Mouse (Mus musculus): ENCODE measurements around the gene Dgke. TPM values are rescaled to one million over a fixed set of nuclear protein-coding genes. Genes with fewer than 3 reads are reported as not detected.

Dgke gene
- total RNA-seq, 2 experiments from 2014 or later = 0.84 to 1.8 TPM

GRCm38 (mm10) chr11:88986616-88987015, 80.0 kb downstream of the Dgke start:
- ATAC-seq (replicated peaks; ENCODE audit: low FRiP score, poor library complexity, severe bottlenecking) = no peak

Other genes starting within 250 kb of the Dgke start
- 0.42 TPM in 1 of 2 replicates, not detected in the other for gene Akap1, start 202.3 kb downstream of the Dgke start, total RNA-seq (2015; ENCODE audit: low replicate concordance)
- gene Akap1, start 202.3 kb downstream of the Dgke start, total RNA-seq (2017; ENCODE audit: low replicate concordance) = 3.3 and 7.1 TPM in 2 replicates
- 41.9 and 45.8 TPM in 2 replicates for gene Scpep1, start 111.4 kb downstream of the Dgke start, total RNA-seq (2015; ENCODE audit: low replicate concordance)
- 16.8 and 26.1 TPM in 2 replicates for gene Scpep1, start 111.4 kb downstream of the Dgke start, total RNA-seq (2017; ENCODE audit: low replicate concordance)
- not detected in 2 replicates for gene Elobl, start 99.9 kb downstream of the Dgke start, total RNA-seq (2015; ENCODE audit: low replicate concordance)
- not detected in 2 replicates for gene Elobl, start 99.9 kb downstream of the Dgke start, total RNA-seq (2017; ENCODE audit: low replicate concordance)
- gene Coil, start 96.6 kb downstream of the Dgke start, total RNA-seq (2015; ENCODE audit: low replicate concordance) = 1.7 and 2.5 TPM in 2 replicates
- 1.3 and 2.3 TPM in 2 replicates for gene Coil, start 96.6 kb downstream of the Dgke start, total RNA-seq (2017; ENCODE audit: low replicate concordance)
- 23.8 and 25.2 TPM in 2 replicates for gene Trim25, start 67.5 kb downstream of the Dgke start, total RNA-seq (2015; ENCODE audit: low replicate concordance)
- gene Trim25, start 67.5 kb downstream of the Dgke start, total RNA-seq (2017; ENCODE audit: low replicate concordance) = 28.0 and 32.8 TPM in 2 replicates
- not detected in 2 replicates for gene Gm525, start 7.0 kb upstream of the Dgke start, total RNA-seq (2015; ENCODE audit: low replicate concordance)
- not detected in 2 replicates for gene Gm525, start 7.0 kb upstream of the Dgke start, total RNA-seq (2017; ENCODE audit: low replicate concordance)
- gene Nog, start 235.5 kb upstream of the Dgke start, total RNA-seq (2015; ENCODE audit: low replicate concordance) = not detected in 2 replicates
- not detected in 2 replicates for gene Nog, start 235.5 kb upstream of the Dgke start, total RNA-seq (2017; ENCODE audit: low replicate concordance)

Measured in erythroid progenitor cell, adult 5-6 weeks (primary cell).